Mouse (Mus musculus) activated CD4-positive, CD25-positive, alpha-beta regulatory T cell, adult 9 weeks (primary cell): ENCODE measurements around the gene Ttc4. TPM values are rescaled to one million over a fixed set of nuclear protein-coding genes. Genes with fewer than 3 reads are reported as not detected.

Experiments used
- polyA plus RNA-seq: library from polyadenylated mRNA; unstranded; fragments of 100-300 nt; shearing (Covaris generic); gene quantifications from one replicate; pipeline ENCODE4 v1.2.1, GENCODE M21; 2017

Ttc4 gene
- 77.7 TPM for polyA plus RNA-seq

GRCm38 (mm10) chr4:106678442-106679118 is at the start of gene Ttc4:
Gene Ttc4, minus strand, starts transcription at chr4:106678944.

GRCm38 (mm10) chr4:106650833-106651527 is 27.8 kb downstream of the Ttc4 start, which contains the start of gene Pars2:
Gene Pars2, plus strand, starts transcription at chr4:106651069.

GRCm38 (mm10) chr4:106622030-106622493 is 56.7 kb downstream of the Ttc4 start, which contains the start of gene Ttc22:
Gene Ttc22, plus strand, starts transcription at chr4:106622432.

GRCm38 (mm10) chr4:106617056-106617455 is 61.7 kb downstream of the Ttc4 start, which contains the start of gene Lexm:
Gene Lexm, minus strand, starts transcription at chr4:106617241.

Other genes starting within 250 kb of the Ttc4 start
- gene Pcsk9, start 214.6 kb downstream of the Ttc4 start, polyA plus RNA-seq, result not detected
- not detected for gene Bsnd, start 186.7 kb downstream of the Ttc4 start, polyA plus RNA-seq
- gene Dhcr24, start 117.9 kb downstream of the Ttc4 start, polyA plus RNA-seq, result 1.7 TPM
- gene Lexm, start 61.7 kb downstream of the Ttc4 start, polyA plus RNA-seq, result not detected
- gene Ttc22, start 56.5 kb downstream of the Ttc4 start, polyA plus RNA-seq, result not detected
- gene Pars2, start 27.9 kb downstream of the Ttc4 start, polyA plus RNA-seq, result 13.8 TPM
- gene Mroh7, start 52.0 kb upstream of the Ttc4 start, polyA plus RNA-seq, result not detected
- not detected for gene Fam151a, start 54.9 kb upstream of the Ttc4 start, polyA plus RNA-seq
- gene Acot11, start 126.1 kb upstream of the Ttc4 start, polyA plus RNA-seq, result 20.2 TPM
- gene Ssbp3, start 231.8 kb upstream of the Ttc4 start, polyA plus RNA-seq, result 23.4 TPM